Comparison of ENCODE assay signal across 15 mouse cellular contexts in genomic region chr2:26080830-26081229, GRCm38 (mm10).
"Had no signal": no experiment of that assay in that cellular context is flagged by ENCODE, and none has a peak within 500 bp of the region (broad histone marks: within the 10 kb centered on the region; RNA-seq: fewer than 3 reads in every experiment).

No protein-coding gene starts in this region.

- H3K9me3 ChIP-seq: liver, embryonic 13.5 days; midbrain, embryonic 10.5 days; neural tube, embryonic 15.5 days had no signal

- H3K9ac ChIP-seq: liver, embryonic 13.5 days; liver, postnatal 0 days; neural tube, embryonic 15.5 days had no signal

- H3K4me1 ChIP-seq: midbrain, embryonic 10.5 days had no signal

- H3K4me3 ChIP-seq: layer of hippocampus, adult 2 months; liver, embryonic 13.5 days; midbrain, embryonic 10.5 days; myocyte; neural tube, embryonic 15.5 days had no signal

- H3K27me3 ChIP-seq: liver, embryonic 13.5 days; neural tube, embryonic 15.5 days had no signal

- H3K4me2 ChIP-seq: liver, embryonic 13.5 days; neural tube, embryonic 15.5 days had no signal

- DNase-seq: kidney, adult 18-20 months; kidney, postnatal 10 days; kidney, postnatal 4 days; left cerebral cortex, postnatal 4 days; liver; liver, embryonic 13.5 days; midbrain, embryonic 14.5 days; thymus, adult 2 months; thymus, postnatal 36 days had no signal

- ATAC-seq: liver, postnatal 0 days had no signal

- H3K36me3 ChIP-seq: liver, embryonic 13.5 days; midbrain, embryonic 10.5 days; neural tube, embryonic 15.5 days had no signal

- H3K27ac ChIP-seq: layer of hippocampus, adult 2 months; liver, embryonic 13.5 days; midbrain, embryonic 10.5 days; neural tube, embryonic 15.5 days; stomach, postnatal 0 days had no signal
